Mouse (Mus musculus): ENCODE data around the gene Gm28048. TPM values are rescaled to one million over a fixed set of nuclear protein-coding genes. Genes with fewer than 3 reads are reported as not detected.

The Gm28048 gene
- polyA plus RNA-seq, 1 experiment = 2.0 TPM

DNA sequence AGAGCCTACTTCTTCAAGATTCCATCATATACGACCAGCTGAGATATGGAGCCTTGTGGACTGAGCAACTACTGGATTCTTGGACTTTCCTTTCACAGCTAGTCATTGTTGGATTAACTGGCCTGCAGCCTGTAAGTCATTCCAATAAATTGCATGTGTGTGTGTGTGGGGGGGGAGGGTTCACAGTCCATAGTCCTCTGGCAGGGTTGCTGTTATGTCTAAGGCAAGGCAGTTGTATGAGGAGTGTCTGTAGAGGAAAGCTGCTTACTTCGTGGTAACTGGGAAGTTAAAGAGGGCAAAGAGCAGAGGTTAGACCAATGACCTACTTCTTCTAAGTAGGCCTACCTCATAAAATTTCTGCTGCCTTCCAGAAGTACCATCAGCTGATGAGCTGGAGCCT, 98.2 kb downstream of the Gm28048 start:
- TF ChIP-seq POLR2A (IDR thresholded peaks at IDR 0.05; ENCODE audit: borderline replicate concordance, extremely low read depth, insufficient read depth, insufficient read length, poor library complexity, severe bottlenecking) = no peak
- no peak for TF ChIP-seq CTCF (IDR thresholded peaks at IDR 0.05; ENCODE audit: borderline replicate concordance, extremely low read depth, insufficient read depth, insufficient read length)
- no peak for DNase-seq (ENCODE audit: low read depth)

DNA sequence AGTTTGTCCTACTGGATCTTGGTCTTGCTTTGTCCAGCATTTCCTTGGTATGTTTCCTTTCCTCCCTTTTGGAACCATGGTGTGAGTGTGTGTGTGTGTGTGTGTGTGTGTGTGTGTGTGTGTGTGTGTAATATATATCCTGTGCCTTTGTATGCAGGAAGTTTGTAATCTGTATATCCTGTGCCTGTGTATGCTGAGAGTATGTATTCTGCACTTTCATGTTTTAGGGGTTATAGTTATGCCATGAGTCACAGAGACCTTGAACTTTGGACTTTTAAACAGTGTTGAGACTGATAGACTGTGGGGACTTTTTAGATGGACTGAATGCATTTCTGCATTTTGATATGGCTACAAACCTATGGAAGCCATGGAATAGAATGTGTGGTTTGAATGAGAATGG, 99.0 kb downstream of the Gm28048 start:
- DNase-seq (ENCODE audit: low read depth) = no peak
- TF ChIP-seq POLR2A (IDR thresholded peaks at IDR 0.05; ENCODE audit: borderline replicate concordance, extremely low read depth, insufficient read depth, insufficient read length, poor library complexity, severe bottlenecking) (no peak), CTCF (IDR thresholded peaks at IDR 0.05; ENCODE audit: borderline replicate concordance, extremely low read depth, insufficient read depth, insufficient read length) (no peak)

DNA sequence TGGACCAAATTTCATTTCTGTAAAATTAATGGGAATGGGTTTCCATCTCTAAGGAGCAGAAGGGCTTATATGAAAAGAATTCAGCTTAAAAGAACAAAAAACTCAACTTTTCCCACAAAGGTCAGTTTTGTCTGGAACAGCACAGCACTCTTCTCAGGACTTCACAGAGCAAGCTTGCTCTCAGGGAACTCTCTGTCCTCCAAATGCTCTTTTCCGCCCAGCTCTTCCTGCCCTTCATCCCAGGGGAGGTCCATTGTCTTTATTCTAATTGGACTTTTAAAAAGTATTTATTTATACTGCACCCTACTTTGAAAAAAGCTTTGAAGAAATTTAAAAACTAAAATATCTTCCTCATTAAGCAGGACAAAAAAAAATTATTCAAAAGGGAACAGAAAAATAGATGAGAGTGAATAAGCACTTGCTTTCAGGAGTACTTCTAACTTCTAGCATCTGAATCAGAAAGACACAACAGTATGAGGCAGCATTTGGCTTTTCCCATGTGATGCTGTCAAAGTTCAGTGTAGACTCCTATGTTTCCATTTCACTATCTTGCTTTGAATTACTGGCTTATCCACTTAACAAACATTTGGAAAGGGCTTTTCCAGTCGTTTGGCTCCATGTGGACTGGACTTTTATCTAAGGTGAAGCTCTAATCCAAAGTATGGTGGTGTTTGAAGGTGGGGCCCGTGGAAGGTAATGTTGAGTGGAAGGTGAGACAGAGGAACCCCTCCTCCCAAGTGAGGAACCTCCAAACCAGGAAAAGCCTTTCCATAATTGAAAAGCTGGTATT, 101.3 kb downstream of the Gm28048 start:
- TF ChIP-seq POLR2A (IDR thresholded peaks at IDR 0.05; ENCODE audit: borderline replicate concordance, extremely low read depth, insufficient read depth, insufficient read length, poor library complexity, severe bottlenecking) (no peak), CTCF (IDR thresholded peaks at IDR 0.05; ENCODE audit: borderline replicate concordance, extremely low read depth, insufficient read depth, insufficient read length) (no peak)
- DNase-seq (ENCODE audit: low read depth) = no peak

DNA sequence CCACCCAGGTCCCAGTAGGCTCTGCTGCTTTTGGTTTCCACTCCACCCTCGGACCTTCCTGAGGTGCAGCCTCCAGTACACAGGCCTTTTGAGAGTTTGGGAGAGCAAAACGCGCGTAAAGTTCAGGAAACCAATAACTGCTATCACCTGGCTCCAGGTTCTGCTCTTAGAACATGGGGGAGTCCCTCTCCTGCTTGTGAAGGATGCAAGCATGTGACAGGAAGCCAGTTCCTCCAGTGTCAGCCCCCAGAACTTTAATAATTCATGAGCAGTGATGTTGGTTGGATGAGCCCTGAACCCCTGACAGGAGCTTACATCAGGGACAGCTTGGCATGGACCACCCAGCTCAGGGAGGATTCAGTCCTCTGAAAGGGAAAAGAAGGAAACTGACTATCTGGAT, 102.2 kb downstream of the Gm28048 start:
- DNase-seq (ENCODE audit: low read depth) = no peak
- no peak for TF ChIP-seq POLR2A (IDR thresholded peaks at IDR 0.05; ENCODE audit: borderline replicate concordance, extremely low read depth, insufficient read depth, insufficient read length, poor library complexity, severe bottlenecking)
- TF ChIP-seq CTCF (IDR thresholded peaks at IDR 0.05; ENCODE audit: borderline replicate concordance, extremely low read depth, insufficient read depth, insufficient read length) = no peak

DNA sequence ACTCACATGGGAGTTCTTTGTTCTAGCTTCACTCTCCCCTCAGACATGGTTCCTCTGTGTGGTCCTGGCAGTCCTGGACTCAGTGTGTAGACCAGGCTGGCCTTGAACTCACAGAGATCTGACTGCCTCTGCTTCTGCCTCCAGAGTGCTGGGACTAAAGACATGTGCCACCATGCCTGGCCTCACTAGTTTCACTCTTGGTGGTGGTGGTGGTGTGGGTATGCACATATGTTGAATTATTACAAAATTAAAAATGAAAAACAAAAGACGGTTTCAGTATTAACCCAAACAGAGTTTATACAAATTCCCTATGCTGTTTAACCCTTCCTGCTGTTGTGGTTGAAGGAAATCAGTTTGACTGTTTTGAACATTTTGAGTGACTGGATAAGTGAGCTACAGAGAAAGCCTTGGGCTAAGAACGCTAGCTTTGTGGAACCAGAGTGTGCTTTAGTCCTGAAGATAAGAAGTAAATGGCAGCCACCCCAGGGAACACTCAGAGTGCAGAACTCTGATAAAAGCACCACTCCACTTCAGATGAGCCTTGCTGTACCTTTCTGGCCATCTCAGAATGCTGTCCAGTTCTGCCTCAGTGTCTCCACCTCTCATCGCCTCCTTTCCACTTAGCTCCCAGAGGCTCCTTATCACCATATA, 105.1 kb downstream of the Gm28048 start:
- no peak for DNase-seq (ENCODE audit: low read depth)
- TF ChIP-seq POLR2A (IDR thresholded peaks at IDR 0.05; ENCODE audit: borderline replicate concordance, extremely low read depth, insufficient read depth, insufficient read length, poor library complexity, severe bottlenecking) (no peak), CTCF (IDR thresholded peaks at IDR 0.05; ENCODE audit: borderline replicate concordance, extremely low read depth, insufficient read depth, insufficient read length) (no peak)

DNA sequence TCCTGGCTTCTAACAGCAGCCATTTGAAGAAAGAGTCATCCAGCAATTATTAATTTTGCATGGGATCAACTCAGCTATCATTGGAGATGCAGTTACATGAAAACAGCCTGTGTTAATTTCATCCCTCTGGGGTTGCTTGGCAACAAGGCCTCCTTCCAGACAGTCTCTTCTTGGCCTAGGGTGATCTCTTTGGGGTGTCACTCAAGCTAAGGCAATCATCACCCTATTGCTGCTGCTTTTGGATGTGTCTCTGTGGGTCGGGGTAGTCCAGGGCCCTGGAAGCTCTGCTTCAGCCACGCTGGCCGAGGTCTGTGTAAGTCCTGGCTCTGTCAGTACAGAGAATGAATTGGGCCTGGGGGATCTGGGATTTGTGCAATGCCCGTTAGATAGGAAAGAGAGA, 106.6 kb downstream of the Gm28048 start:
- TF ChIP-seq CTCF (IDR thresholded peaks at IDR 0.05; ENCODE audit: borderline replicate concordance, extremely low read depth, insufficient read depth, insufficient read length) (no peak), POLR2A (IDR thresholded peaks at IDR 0.05; ENCODE audit: borderline replicate concordance, extremely low read depth, insufficient read depth, insufficient read length, poor library complexity, severe bottlenecking) (no peak)
- peak; percentile 71 for DNase-seq (ENCODE audit: low read depth)

DNA sequence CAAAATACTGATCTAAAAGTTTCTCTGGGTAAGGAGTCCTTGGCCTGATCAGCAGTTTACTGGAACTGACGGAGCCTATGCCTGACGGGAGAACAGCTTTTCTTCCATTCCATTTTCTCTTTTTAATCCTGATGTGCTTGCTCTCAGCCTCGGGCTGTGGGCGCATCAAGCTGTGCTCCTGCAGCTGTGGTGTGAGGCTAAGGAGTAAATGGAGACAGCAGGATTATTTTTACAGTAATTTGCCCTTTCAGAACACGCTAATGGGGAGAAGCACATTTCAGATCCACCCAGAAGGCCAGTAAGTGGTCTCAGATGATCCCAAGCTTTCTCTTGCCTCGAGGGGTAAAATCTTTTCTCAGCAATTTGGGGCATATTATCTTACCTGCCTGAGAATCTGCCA, 107.1 kb downstream of the Gm28048 start:
- DNase-seq (ENCODE audit: low read depth) = peak; percentile 61
- no peak for TF ChIP-seq POLR2A (IDR thresholded peaks at IDR 0.05; ENCODE audit: borderline replicate concordance, extremely low read depth, insufficient read depth, insufficient read length, poor library complexity, severe bottlenecking)
- no peak for TF ChIP-seq CTCF (IDR thresholded peaks at IDR 0.05; ENCODE audit: borderline replicate concordance, extremely low read depth, insufficient read depth, insufficient read length)

DNA sequence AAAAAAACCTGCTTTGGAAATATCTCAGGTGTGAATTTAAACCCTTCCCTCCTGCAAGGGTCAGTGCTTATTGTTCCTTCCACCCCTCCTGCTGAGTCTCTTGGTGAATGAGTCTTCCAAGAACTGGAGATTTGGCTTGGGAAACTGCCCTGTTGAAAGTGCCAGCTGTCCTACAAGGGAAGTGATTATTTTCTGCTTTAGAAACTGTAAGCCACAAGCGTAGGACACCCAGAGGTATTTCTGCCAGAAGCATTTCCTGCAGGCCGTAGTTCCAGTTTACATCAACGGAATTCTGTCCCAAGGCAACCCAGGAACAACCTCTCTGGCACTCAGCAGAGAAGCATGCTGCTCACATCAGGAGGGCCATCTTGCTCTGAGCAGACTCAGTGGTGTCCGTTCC, 108.5 kb downstream of the Gm28048 start:
- DNase-seq (ENCODE audit: low read depth) = no peak
- TF ChIP-seq POLR2A (IDR thresholded peaks at IDR 0.05; ENCODE audit: borderline replicate concordance, extremely low read depth, insufficient read depth, insufficient read length, poor library complexity, severe bottlenecking) (no peak), CTCF (IDR thresholded peaks at IDR 0.05; ENCODE audit: borderline replicate concordance, extremely low read depth, insufficient read depth, insufficient read length) (no peak)

DNA sequence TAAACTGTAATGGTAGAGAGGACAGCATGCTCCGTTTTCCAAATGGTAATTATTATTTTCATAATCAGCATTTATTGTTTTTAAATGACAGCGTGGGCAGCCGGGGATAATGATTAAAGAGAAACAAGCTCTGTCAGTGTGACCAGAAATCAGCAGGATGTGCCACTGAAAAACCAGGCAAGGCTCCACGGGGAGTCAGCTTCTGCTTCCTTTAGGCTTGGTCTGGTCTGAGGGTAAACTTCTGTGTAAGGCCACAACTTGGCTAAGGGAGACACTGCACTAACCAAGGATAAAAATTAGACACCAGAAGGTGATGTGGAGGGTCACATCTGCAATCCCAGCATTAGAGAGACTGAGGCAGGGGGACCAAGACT, 109.6 kb downstream of the Gm28048 start:
- DNase-seq (ENCODE audit: low read depth) = no peak
- TF ChIP-seq CTCF (IDR thresholded peaks at IDR 0.05; ENCODE audit: borderline replicate concordance, extremely low read depth, insufficient read depth, insufficient read length) (no peak), POLR2A (IDR thresholded peaks at IDR 0.05; ENCODE audit: borderline replicate concordance, extremely low read depth, insufficient read depth, insufficient read length, poor library complexity, severe bottlenecking) (no peak)

DNA sequence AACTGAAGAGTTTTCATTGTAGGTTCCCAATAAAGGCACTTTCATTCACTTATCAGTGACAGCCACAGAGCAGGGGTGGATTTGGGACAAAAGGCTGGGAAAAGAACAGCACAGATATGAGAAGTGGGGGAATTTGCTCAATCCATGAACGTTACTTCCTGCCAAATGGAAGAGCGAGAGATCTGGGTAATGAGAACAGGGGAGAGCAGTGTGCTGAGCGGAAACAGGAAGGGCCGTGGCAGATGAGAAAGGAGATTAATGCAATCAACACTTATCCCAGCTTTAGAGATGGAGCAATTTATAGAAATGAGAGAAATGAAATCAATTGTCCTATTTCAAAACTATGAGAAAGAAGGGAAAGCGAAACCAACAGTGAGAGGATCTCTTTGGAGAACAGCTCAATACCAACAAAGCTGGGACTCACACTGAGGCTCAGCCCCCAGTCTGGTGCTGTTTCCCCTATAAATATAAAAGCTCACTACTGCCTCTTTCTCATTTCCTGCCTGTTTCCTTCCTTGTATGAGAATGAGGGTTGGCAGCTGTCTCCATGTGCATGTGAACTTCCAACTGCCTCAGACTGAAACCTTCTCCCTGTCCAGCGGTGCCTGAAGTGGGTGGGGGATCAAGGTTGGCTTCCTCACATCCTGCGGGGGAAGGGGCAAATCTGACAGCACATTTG, 110.1 kb downstream of the Gm28048 start:
- DNase-seq (ENCODE audit: low read depth) = no peak
- TF ChIP-seq CTCF (IDR thresholded peaks at IDR 0.05; ENCODE audit: borderline replicate concordance, extremely low read depth, insufficient read depth, insufficient read length) = no peak
- TF ChIP-seq POLR2A (IDR thresholded peaks at IDR 0.05; ENCODE audit: borderline replicate concordance, extremely low read depth, insufficient read depth, insufficient read length, poor library complexity, severe bottlenecking) = no peak

DNA sequence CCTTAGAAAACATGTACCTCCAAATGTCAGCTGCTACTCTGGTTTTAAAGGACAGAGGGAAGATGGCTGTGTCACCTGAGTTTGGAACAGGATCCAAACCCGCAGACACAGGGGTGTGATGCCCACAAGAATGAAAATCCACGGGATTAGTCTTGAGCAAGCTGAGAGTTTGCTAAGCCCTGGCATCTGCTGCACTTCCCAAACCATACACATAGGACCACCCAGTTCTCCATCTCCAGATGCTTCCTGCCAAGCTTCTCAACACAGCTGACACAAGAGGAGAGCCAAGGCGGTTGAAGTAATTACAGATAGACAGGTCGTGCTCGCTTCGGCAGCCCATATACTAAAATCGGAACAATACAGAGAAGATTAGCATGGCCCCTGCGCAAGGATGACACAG, 113.3 kb downstream of the Gm28048 start:
- TF ChIP-seq CTCF (IDR thresholded peaks at IDR 0.05; ENCODE audit: borderline replicate concordance, extremely low read depth, insufficient read depth, insufficient read length) (no peak), POLR2A (IDR thresholded peaks at IDR 0.05; ENCODE audit: borderline replicate concordance, extremely low read depth, insufficient read depth, insufficient read length, poor library complexity, severe bottlenecking) (no peak)
- no peak for DNase-seq (ENCODE audit: low read depth)
